Mouse (Mus musculus) liver, embryonic 16.5 days (tissue): ENCODE results near the gene Megf8. TPM values are rescaled to one million over a fixed set of nuclear protein-coding genes. Genes with fewer than 3 reads are reported as not detected.
A peak's percentile ranks its signal among the peaks of the same experiment; 100 is the strongest.

Experiments used
- ATAC-seq: fragments of 200-750 bp; cut with Nextera tagmentation; 2 replicates; pipeline ENCODE4 v1.8.0; 2017; ENCODE audit warnings: low read depth, mild to moderate bottlenecking, moderate number of reproducible peaks, moderate library complexity
- H3K27ac ChIP-seq: fragments of 300-500 bp; sonication (generic); 2 replicates; pipeline ENCODE4 v1.5.1; 2014; ENCODE audit warnings: mild to moderate bottlenecking, low read length
- H3K27me3 ChIP-seq: fragments of 300-500 bp; sonication (generic); 2 replicates; pipeline ENCODE4 v1.6.1; 2014; ENCODE audit warnings: low read depth, low read length, mixed read lengths; ENCODE audit not compliant: control insufficient read depth, insufficient read depth
- H3K36me3 ChIP-seq: fragments of 300-500 bp; sonication (generic); 2 replicates; pipeline ENCODE4 v1.6.1; 2014; ENCODE audit warnings: mild to moderate bottlenecking; ENCODE audit not compliant: control insufficient read depth, insufficient read depth
- H3K4me1 ChIP-seq: fragments of 300-500 bp; sonication (generic); 2 replicates; pipeline ENCODE4 v1.6.1; 2014; ENCODE audit warnings: low read depth, low read length, mixed read lengths; ENCODE audit not compliant: control insufficient read depth
- H3K4me2 ChIP-seq: fragments of 300-500 bp; sonication (generic); 2 replicates; pipeline ENCODE4 v1.6.1; 2014; ENCODE audit warnings: low read depth, low read length, mixed read lengths
- H3K4me3 ChIP-seq: fragments of 300-500 bp; sonication (generic); 2 replicates; pipeline ENCODE4 v1.5.1; 2014; ENCODE audit warnings: low read depth, mild to moderate bottlenecking, low read length
- H3K9ac ChIP-seq: fragments of 300-500 bp; sonication (generic); 2 replicates; pipeline ENCODE4 v1.6.1; 2014; ENCODE audit warnings: low read depth, low read length
- H3K9me3 ChIP-seq: fragments of 300-500 bp; sonication (generic); replicated peaks from 2 replicates; pipeline ENCODE4 v1.6.1; 2016; ENCODE audit warnings: low read length; ENCODE audit not compliant: control insufficient read depth
- WGBS: fragments of 180-500 bp; shearing (Covaris S2); extraction: QIAGEN DNeasy Blood & Tissue Kit; methylation state at CpG from one replicate; pipeline ENCODE4 v1.1.7; 2014; ENCODE audit not compliant: insufficient replicate concordance; 5-methylcytosine and 5-hydroxymethylcytosine counted together
- polyA plus RNA-seq: library from polyadenylated mRNA; unstranded; fragments of >200 nt; fragmentation: Nextera tagmentation; extraction: Ambion mirVana; gene quantifications from 2 replicates; pipeline ENCODE4 v1.2.1, GENCODE M21; 2015

Megf8 gene
- polyA plus RNA-seq, 1 experiment from 2014 or later, result 0.90 TPM

DNA sequence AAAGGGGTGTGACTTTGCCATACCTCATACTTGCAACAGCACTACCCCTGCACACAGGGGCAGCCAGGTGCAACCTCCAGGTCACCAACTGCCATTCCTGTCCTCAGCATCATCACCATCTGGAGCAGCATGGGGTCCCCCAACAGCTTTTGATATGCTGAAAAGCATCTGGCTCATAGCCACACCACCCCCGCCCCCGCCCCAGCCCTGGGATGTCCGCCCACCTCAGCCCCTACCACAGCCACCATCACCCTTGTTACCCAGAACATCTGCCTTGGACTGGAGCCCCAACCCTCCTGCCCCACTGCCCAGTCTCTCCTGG lies 13.3 kb upstream of the Megf8 start:
- no peak for ATAC-seq
- H3K4me3 ChIP-seq, result no peak overlapping the region
- WGBS, result 59% methylated on average over 3 of the region's 3 CpGs
- H3K4me1 ChIP-seq, result peaks cover 7% of the 10 kb centered on the region; the same call in 1 of the 2 replicates
- no peaks in the 10 kb centered on the region for H3K9me3 ChIP-seq
- H3K9ac ChIP-seq, result no peak overlapping the region
- peaks cover 40% of the 10 kb centered on the region for H3K27me3 ChIP-seq
- no peaks in the 10 kb centered on the region for H3K36me3 ChIP-seq
- H3K4me2 ChIP-seq, result no peak overlapping the region
- no peak overlapping the region for H3K27ac ChIP-seq

DNA sequence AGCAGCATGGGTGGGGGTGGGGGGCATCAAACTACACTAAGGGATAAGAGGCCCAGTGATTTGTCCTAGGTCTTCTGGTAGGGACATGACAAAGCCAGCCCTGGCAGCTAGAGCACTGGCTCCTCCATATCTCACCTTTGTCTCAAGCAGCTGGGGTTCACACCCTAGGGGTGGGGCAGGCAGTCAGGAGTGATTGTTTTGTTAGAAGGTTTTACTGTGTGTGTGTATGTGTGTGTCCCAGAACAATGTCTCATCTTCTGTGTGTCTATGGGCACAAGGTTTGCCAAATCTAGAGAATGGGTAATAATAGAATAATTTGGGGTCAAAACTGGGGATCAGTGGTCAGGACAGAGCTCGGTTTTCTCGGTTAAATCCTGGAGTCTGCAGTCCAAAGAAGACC lies 11.5 kb upstream of the Megf8 start:
- Histone ChIP-seq H3K27me3 (peaks cover 50% of the 10 kb centered on the region), H3K4me1 (peaks cover 7% of the 10 kb centered on the region; the same call in 1 of the 2 replicates), H3K4me3 (no peak overlapping the region), H3K9me3 (no peaks in the 10 kb centered on the region), H3K27ac (no peak overlapping the region), H3K4me2 (peak overlapping the region; percentile 58), H3K9ac (no peak overlapping the region), H3K36me3 (no peaks in the 10 kb centered on the region)
- ATAC-seq, result no peak
- 0% methylated on average over 2 of the region's 2 CpGs for WGBS

DNA sequence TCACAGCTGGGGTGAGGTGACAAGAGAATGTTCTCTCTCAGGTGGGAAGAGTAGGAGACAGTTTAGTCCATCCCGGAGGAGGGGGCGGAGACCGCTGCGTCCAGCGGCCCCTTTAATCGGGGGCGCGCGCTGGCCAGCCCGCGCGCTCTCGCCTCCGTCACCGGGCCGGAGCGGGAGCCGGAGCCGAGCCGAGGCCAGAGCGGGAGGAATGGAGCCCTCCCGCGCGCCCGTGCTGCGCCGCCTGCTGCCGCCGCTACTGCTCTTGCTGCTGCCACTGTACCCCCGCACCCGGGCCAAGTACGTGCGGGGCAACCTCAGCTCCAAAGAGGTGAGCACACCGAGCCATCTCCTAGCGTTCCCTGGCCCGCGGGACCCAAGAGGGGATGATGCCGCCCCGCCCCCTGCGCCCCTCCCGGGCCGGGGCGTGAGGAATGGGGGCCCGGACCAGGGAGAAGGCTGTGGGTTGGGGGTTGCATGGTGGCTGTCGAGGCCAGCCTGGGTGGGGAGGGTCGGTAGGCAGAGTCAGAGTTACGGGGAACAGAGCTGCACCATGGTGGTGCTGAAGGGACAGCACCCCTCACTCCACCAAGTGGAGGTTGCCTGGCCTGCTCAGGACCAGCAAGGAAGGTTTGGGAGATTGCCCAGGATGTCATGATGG lies 10.9 kb upstream of the Megf8 start, which contains the start of gene Tmem145:
Tmem145 (plus strand) TSS at position 151 of the 658 bp plus-strand sequence.
- WGBS, result under 1% methylated on average over 46 of the region's 47 CpGs
- H3K4me1 ChIP-seq, result peaks cover 7% of the 10 kb centered on the region; the same call in 1 of the 2 replicates
- H3K4me3 ChIP-seq, result peak within 1 kb of the TSS; percentile 47
- no peaks in the 10 kb centered on the region for H3K9me3 ChIP-seq
- no peak within 1 kb of the TSS for H3K9ac ChIP-seq
- H3K27ac ChIP-seq, result no peak within 1 kb of the TSS
- peaks cover 50% of the 10 kb centered on the region for H3K27me3 ChIP-seq
- H3K4me2 ChIP-seq, result peak within 1 kb of the TSS; percentile 58
- H3K36me3 ChIP-seq, result no peaks in the 10 kb centered on the region
- peak; percentile 43; the same call in 1 of the 2 replicates for ATAC-seq

DNA sequence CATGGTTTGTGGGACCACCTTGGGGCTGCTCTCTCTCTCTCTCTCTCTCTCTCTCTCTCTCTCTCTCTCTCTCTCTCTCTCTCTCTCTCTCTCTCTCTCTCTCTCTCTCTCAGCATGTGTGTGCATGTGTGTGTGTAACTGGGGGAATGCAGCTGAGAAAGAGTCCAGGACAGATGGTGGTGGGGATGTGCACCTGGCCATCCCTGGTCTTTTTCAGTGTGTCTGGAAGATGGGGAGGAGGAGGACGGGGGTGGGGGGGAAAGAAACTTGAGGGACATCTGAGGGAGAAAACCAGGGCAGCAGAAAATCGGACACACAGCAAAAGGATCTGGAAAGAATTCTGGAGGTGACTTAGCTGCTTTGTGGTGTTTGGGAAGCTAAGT lies 10.4 kb upstream of the Megf8 start:
- H3K36me3 ChIP-seq, result no peaks in the 10 kb centered on the region
- no peak overlapping the region for H3K27ac ChIP-seq
- no peak overlapping the region for H3K4me2 ChIP-seq
- WGBS, result 31% methylated on average over 2 of the region's 2 CpGs
- H3K9me3 ChIP-seq, result no peaks in the 10 kb centered on the region
- no peak overlapping the region for H3K9ac ChIP-seq
- peaks cover 52% of the 10 kb centered on the region for H3K27me3 ChIP-seq
- peaks cover 7% of the 10 kb centered on the region; the same call in 1 of the 2 replicates for H3K4me1 ChIP-seq
- no peak for ATAC-seq
- H3K4me3 ChIP-seq, result no peak overlapping the region

DNA sequence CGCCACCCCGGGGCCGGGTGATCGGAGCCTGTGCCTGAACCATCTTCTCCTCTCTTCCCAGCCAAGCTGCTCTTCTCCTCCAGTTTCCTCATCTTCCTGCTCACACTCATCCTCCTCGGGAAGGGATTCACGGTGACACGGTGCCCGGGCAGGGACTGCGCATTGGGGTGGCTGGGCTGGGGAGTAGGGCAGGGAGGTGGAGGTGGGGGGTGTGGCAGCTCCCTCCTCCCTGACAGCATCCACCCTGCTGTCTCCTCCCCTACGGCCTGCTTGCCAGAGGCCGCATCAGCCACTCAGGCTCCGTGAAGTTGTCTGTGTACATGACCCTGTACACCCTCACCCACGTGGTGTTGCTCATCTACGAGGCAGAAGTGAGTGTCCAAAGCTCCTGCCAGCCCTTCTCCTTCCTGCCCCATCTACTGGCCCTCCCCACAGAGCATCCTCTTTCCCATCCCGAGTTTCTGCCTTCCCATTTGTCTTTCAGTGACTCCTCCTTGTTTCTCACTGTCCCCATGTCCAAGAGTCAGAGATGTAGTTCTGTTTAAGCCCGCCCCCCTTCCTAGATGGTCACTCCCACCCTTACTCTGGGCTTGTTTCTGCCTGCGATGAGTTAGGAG lies 8.2 kb upstream of the Megf8 start:
- Histone ChIP-seq H3K4me3 (no peak overlapping the region), H3K27me3 (peaks cover 68% of the 10 kb centered on the region), H3K9me3 (no peaks in the 10 kb centered on the region), H3K4me1 (peaks cover 7% of the 10 kb centered on the region; the same call in 1 of the 2 replicates), H3K4me2 (no peak overlapping the region), H3K36me3 (no peaks in the 10 kb centered on the region), H3K27ac (no peak overlapping the region), H3K9ac (no peak overlapping the region)
- ATAC-seq, result no peak
- WGBS, result 50% methylated on average over 17 of the region's 17 CpGs

DNA sequence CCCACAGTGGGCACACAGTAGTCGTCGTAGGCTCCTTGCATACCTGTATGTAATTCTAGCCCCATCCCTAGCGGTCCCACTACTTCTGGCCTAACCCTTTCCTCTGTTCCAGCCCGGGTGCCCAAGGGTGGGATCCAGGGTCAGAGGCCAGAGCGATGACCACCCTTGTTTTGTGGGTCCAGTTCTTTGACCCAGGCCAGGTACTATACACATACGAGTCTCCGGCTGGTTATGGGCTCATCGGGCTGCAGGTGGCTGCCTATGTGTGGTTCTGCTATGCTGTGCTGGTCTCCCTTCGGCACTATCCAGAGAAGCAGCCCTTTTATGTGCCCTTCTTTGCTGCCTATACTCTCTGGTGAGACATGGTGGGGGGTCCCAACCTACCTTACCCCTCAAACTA lies 7.5 kb upstream of the Megf8 start:
- H3K4me3 ChIP-seq, result no peak overlapping the region
- H3K27ac ChIP-seq, result no peak overlapping the region
- H3K9me3 ChIP-seq, result no peaks in the 10 kb centered on the region
- no peak overlapping the region for H3K4me2 ChIP-seq
- no peak for ATAC-seq
- peaks cover 74% of the 10 kb centered on the region for H3K27me3 ChIP-seq
- no peak overlapping the region for H3K9ac ChIP-seq
- no peaks in the 10 kb centered on the region for H3K36me3 ChIP-seq
- H3K4me1 ChIP-seq, result peaks cover 7% of the 10 kb centered on the region; the same call in 1 of the 2 replicates
- WGBS, result 75% methylated on average over 9 of the region's 9 CpGs

DNA sequence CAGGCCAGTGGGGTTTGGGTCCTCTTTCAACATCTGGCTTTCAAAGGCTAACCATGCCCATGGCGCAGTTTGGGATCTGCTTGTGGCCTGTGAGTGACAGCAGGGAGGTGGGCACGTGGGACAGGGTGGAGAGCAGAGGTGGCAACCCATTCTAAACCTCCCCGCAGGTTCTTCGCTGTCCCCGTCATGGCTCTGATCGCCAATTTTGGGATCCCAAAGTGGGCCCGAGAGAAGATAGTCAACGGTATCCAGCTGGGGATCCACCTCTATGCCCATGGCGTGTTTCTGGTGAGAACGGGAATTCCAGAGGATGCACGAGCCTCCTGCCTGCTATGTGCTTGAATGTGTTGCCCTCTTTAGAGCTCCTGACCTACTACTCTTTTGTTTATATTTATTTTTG lies 5.8 kb upstream of the Megf8 start:
- Histone ChIP-seq H3K4me1 (peaks cover 11% of the 10 kb centered on the region), H3K9ac (no peak overlapping the region), H3K27ac (no peak overlapping the region), H3K4me2 (no peak overlapping the region), H3K36me3 (no peaks in the 10 kb centered on the region), H3K27me3 (peaks cover 79% of the 10 kb centered on the region), H3K4me3 (no peak overlapping the region), H3K9me3 (no peaks in the 10 kb centered on the region)
- WGBS, result 62% methylated on average over 11 of the region's 11 CpGs
- ATAC-seq, result no peak

DNA sequence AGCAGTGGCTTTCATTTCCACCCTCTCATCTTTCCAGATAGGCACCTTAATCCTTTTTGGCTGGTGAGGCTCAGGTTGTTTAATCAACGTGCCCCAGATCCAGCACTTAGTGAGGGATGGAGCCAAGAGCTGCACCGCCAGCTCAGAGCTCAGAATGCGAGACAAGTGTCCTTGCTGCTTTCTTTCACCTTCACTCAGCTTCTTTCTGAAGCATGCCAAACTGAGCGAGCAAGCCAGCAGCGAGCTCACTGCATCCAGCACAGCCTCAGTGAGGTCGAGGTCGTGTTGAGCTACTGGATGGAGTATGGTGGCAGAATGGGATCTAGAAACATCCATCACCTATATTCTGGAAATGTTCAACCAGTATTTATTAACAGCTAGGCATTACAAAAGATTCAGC lies 3.6 kb upstream of the Megf8 start:
- Histone ChIP-seq H3K9me3 (no peaks in the 10 kb centered on the region), H3K36me3 (no peaks in the 10 kb centered on the region), H3K27ac (no peak overlapping the region), H3K27me3 (peaks cover 67% of the 10 kb centered on the region), H3K9ac (no peak overlapping the region), H3K4me2 (no peak overlapping the region), H3K4me1 (peaks cover 13% of the 10 kb centered on the region), H3K4me3 (no peak overlapping the region)
- ATAC-seq, result no peak
- WGBS, result 33% methylated on average over 7 of the region's 7 CpGs

DNA sequence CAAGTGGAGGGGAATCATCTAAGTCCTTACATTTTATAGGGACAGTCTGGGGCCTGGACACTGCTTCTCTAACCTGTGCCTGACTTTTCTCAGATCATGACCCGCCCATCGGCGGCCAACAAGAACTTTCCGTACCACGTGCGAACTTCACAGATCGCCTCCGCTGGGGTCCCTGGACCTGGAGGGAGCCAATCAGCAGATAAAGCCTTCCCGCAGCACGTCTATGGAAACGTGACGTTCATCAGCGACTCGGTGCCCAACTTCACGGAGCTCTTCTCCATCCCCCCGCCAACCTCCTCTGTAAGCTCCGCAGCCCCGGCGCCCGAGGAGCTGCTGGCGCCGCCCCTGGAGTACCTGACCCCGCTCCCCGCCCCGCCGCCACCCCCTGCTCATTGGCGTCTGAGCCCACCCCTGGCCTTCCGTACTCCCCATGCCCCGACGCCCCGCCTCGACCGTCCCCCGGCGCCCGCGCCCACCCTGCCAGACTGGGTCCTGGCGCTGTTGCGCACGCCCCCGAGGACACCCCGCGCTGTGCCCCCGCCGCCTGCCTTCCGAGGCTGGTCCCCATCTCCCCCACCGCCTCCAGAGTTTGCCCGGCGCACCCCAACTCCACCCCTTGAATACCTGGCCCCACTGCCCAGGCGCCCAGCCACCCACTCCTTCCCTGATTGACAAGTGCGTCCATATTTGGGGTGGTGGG lies 2.2 kb upstream of the Megf8 start:
- Histone ChIP-seq H3K27ac (no peak overlapping the region), H3K9me3 (no peaks in the 10 kb centered on the region), H3K4me1 (peaks cover 13% of the 10 kb centered on the region), H3K36me3 (no peaks in the 10 kb centered on the region), H3K9ac (no peak overlapping the region), H3K4me3 (peak overlapping the region; percentile 40), H3K4me2 (peak overlapping the region; percentile 69; the same call in 1 of the 2 replicates), H3K27me3 (peaks cover 54% of the 10 kb centered on the region)
- 3% methylated on average over 50 of the region's 51 CpGs for WGBS
- no peak for ATAC-seq
